Mouse (Mus musculus) E14TG2a.4 (cell line): ENCODE results near the gene Gdap2.

Experiments
- CTCF ChIP-seq: conservative IDR thresholded peaks from 2 replicates; pipeline ENCODE4 v1.5.1; 2014; ENCODE audit warnings: low read length
- NANOG ChIP-seq: IDR thresholded peaks from 2 replicates; pipeline ENCODE4 v1.6.1; 2014; ENCODE audit warnings: borderline replicate concordance, low read length, mixed read lengths

- TF ChIP-seq CTCF (no peak), NANOG (no peak)
Observed at GRCm38 (mm10) chr3:100121961-100122360, 40.2 kb upstream of the Gdap2 start.
